In genomic region chr6:28856789-28857188, GRCm38 (mm10) we compare ENCODE assay signal across 16 mouse cellular contexts. TPM values are rescaled to one million over a fixed set of nuclear protein-coding genes. Genes with fewer than 3 reads are reported as not detected.
"Had no signal": no experiment of that assay in that cellular context is flagged by ENCODE, and none has a peak within 500 bp of the region (broad histone marks: within the 10 kb centered on the region; RNA-seq: fewer than 3 reads in every experiment).

No protein-coding gene starts in this region.

- H3K4me3 ChIP-seq: kidney, embryonic 15.5 days; limb, embryonic 13.5 days; lung, embryonic 15.5 days; midbrain, embryonic 10.5 days; neural tube, embryonic 13.5 days had no signal

- ATAC-seq: midbrain, embryonic 16.5 days had no signal

- H3K9me3 ChIP-seq: kidney, embryonic 15.5 days; limb, embryonic 13.5 days; lung, embryonic 15.5 days; midbrain, embryonic 10.5 days; neural tube, embryonic 13.5 days had no signal

- H3K27me3 ChIP-seq: kidney, embryonic 15.5 days; limb, embryonic 13.5 days; lung, embryonic 15.5 days; neural tube, embryonic 13.5 days had no signal

- H3K36me3 ChIP-seq: kidney, embryonic 15.5 days; limb, embryonic 13.5 days; lung, embryonic 15.5 days; midbrain, embryonic 10.5 days; neural tube, embryonic 13.5 days had no signal

- DNase-seq: kidney, adult 2 months; kidney, postnatal 14 days; left cerebral cortex, postnatal 4 days; retina, postnatal 1 day; right cerebral cortex, postnatal 4 days; spleen, adult 18-20 months; thymus, adult 2 months; thymus, postnatal 25 days had no signal

- H3K9ac ChIP-seq: kidney, embryonic 15.5 days; limb, embryonic 13.5 days; liver, embryonic 14.5 days; lung, embryonic 15.5 days; neural tube, embryonic 13.5 days had no signal

- H3K4me2 ChIP-seq: kidney, embryonic 15.5 days; limb, embryonic 13.5 days; lung, embryonic 15.5 days; neural tube, embryonic 13.5 days had no signal

- H3K27ac ChIP-seq: kidney, embryonic 15.5 days; limb, embryonic 13.5 days; liver, embryonic 14.5 days; lung, embryonic 15.5 days; midbrain, embryonic 10.5 days; neural tube, embryonic 13.5 days had no signal

RNA-seq across cellular contexts. Expression of gene Lrrc4, which starts 25.2 kb away (rescaled TPM):
- total RNA-seq: liver, adult 2 months had no signal
